Mouse (Mus musculus): ENCODE data around the gene Rps27rt.
"Not testable (repeated sequence)": the region's sequence is repeated elsewhere in the genome, so short reads cannot be mapped to it uniquely, and the experiment has no call there.

Gene Rps27rt

DNA sequence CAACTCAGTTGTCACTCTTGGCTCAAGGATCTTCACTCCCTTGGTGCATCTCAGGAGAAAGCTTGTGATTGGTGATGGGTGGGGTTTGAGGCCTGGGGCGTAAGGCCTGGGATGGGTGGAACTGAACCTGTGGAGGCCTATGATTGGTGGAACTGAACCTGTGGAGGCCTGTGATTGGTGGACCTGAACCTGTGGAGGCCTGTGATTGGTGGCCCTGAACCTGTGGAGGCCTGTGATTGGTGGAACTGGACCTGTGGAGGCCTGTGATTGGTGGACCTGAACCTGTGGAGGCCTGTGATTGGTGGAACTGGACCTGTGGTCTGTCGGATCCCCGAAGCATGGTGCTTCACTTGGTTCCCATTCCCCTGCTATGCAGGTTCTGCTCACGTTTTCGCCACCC, 3.2 kb upstream of the Rps27rt start:
- DNase-seq (ENCODE audit: low spot score in 2 of 2) = no peak

DNA sequence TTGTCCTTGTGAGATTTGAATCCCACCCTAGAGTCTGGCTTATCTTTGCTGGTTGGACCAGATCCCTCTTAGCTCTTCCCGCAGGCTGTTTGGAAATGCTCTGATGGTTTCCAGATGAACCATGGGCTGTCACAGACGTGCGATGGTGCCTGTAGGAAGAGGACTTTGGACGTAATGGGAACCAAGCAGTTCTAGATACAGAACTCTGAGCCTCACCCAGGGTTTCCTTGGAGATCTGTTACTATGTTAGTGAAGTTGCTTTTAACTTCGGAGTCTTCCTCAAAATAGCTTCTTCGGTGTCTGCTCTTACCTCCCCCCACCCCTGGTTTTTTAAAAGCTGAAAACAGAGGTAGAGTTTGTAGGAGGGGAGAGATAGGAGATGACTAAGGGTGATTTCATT, 2.6 kb downstream of the Rps27rt start:
- no peak for DNase-seq (ENCODE audit: low spot score in 2 of 2)

DNA sequence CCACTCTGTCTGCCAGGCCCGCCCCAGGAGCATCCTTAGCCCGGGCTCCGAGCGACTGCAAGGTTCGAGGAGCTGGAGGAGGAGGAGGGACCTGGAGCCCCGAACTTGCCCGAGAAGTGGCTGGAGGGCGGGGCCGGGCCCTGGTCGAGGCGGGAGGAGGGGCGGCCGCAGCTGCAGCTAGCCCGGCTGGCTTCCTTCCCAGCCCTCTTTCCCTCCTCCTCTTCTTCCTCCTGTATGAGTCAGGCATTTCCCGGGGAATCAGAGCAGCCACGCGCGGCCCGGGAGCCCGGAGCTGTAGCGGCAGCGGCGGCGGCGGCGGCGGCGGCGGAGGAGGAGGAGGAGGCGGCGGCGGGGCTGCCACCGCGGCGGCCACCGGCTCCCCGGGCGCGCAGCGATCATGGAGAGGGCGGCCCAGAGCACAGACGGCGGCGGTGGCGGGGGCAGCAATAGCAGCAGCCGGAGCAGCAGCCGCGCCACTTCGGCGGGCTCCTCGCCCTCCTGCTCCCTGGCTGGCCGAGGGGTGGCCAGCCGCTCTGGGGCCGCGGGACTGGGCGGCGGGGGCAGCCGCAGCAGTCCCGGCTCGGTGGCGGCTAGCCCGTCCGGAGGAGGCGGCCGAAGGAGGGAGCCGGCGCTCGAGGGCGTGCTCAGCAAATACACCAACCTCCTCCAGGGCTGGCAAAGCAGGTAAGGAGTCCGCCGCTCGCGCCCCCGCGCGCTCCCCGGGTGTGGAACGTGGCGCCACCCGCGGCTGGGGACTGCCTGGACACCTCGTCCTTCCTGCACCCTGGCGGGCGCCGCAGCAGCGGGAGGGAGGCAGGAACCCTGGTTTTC, 4.0 kb downstream of the Rps27rt start, which contains the start of gene Osbpl10:
Gene Osbpl10 (plus strand): TSS at position 289 of the 831 bp plus-strand sequence.
- DNase-seq (ENCODE audit: low spot score in 2 of 2) = peak in 1 of 2 experiments; percentile 6

DNA sequence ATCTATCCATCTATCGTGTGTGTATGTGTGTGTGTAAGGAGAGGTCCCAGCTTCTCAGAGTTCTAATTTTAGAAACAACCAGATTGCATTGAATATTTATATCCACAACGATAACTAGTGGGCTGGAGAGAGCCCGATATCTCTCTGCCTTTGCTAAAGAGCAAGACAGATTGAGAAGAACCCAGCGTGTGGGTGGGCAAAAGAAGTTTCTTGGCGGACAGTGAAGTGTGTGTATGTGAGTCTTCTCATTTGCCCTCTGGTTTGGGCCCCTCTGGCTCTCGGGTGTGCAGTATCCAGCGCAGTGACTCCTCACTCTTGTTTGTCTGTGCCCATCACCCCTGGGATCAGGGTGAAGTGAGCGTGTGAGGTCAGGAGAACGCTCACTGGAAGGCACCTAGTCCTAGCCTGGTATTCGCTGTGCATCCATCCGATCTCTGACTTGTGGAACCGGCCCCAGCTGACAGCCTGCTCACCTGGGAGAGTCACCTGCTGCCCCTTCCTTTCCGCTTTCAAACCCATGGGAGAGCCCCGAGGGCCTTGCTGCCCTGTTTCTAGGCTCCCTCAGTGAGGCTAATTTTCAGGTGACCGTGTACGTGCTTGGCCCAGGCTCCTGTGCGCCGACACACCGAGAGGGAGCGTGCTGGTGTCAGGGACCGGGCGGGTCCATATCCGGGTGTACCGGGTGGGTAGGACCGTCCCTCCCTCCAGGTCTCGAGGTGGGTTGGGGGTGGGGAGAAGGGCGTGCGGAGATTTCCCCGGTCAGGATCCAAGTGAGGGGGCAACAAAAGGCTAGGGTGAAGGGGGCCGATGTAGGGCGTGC, 4.9 kb downstream of the Rps27rt start:
- DNase-seq (ENCODE audit: low spot score in 2 of 2) = no peak

DNA sequence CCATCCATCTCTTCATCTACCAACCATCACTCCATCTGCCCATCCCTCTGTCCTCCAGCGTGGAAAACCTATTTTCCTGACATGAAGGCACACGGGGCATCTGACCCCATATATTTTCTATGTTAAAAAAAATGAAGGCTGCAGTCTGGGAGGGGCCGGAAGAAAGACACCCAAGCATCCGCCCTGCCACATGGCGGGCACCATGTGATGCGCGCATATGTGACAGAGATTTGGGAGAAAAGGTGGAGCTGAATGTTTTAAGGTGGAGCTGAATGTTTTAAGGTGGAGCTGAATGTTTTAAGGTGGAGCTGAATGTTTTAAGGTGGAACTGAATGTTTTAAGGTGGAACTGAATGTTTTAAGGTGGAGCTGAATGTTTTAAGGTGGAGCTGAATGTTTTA, 16.3 kb downstream of the Rps27rt start:
- not testable (repeated sequence) for DNase-seq (ENCODE audit: low spot score in 2 of 2)

DNA sequence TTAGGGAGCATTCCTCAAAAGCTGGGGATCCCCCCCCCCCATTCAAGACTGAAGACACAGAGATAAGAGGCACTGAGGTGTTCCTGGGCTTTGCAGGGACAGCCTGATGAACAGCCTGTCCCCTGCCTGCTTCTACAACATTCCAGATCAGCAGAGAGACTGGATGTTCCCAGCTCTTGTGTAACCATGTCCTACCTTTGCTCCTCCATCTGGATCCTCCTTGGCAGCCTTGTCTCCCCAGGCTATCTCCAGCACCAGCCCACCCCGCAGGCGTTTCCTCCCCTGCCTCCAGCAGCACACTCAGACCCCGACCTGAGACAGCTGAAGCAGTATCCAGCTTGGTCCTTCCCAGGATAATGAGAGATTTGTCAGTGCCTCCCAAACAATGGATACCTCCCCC, 18.4 kb downstream of the Rps27rt start:
- DNase-seq (ENCODE audit: low spot score in 2 of 2) = no peak

DNA sequence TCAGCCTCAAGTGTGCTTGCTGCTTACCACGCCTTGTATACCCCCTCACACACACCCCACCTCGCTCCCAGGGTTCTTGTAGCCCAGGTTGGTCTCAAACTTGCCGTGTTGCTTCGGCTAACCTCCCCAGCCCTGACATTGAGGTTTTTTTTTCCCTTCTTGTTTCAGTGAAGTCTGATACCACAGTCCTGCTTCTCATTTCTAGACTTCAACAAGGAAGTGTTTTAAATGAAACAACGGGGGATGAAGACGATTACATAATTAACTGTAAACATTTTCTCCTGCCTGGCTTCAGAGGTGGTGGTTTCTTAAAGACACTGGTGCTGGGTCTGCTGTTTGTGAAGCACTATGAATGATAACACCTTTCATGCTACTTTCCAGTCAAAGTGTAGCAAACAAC, 21.7 kb downstream of the Rps27rt start:
- no peak for DNase-seq (ENCODE audit: low spot score in 2 of 2)

DNA sequence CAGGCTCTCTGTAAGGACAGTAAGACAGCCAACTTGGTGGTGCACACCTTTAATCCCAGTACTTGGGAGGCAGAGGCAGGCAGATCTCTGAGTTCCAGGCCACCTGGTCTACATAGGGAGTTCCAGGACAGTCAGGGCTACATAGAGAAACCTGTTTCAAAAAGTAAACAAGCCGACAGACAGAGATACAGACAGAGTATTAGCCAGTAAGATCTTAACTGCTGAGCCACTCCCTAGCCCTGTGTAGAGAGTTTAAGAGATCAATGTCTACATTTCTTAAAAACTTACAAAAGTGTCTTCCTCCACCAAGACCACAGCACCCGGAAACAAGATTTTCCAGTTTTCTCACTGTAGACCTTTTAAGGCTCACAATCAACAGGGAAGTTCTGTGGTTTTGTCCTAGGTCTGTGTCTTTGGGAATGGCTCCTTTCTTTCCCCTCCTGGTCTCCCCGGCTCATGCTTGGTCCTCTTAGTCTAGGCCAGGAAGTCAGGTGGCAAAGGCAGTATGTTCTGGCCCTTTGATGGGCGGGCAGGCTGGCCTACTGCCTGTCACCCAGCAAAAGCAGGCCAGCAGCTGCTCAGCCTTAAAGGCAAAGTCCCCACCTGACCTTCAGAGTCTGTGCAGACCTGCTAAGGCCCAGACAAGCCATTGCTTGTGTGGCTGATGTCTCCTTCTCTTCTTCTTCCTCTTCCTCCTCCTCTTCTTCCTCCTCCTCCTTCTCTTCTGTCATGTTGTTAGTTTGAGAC, 22.3 kb downstream of the Rps27rt start:
- DNase-seq (ENCODE audit: low spot score in 2 of 2) = no peak

DNA sequence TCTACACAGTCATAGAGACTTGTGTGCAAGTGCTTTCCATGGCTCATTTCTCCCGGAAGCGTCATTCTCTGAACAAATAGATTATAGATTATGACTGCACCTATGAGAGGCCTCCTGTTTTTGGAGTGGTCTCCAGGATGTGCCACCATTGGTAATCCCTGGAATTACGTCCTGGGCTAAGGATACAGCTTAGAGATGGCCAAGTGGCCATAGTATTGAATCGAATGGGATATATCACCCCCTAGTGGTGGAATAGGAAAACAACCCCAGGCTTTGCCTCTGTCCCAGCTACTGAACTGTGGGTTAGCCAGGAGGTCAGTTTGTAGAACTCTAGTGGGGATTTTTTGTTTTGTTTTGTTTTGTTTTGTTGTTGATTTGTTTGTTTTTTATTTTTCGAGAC, 25.6 kb downstream of the Rps27rt start:
- no peak for DNase-seq (ENCODE audit: low spot score in 2 of 2)

DNA sequence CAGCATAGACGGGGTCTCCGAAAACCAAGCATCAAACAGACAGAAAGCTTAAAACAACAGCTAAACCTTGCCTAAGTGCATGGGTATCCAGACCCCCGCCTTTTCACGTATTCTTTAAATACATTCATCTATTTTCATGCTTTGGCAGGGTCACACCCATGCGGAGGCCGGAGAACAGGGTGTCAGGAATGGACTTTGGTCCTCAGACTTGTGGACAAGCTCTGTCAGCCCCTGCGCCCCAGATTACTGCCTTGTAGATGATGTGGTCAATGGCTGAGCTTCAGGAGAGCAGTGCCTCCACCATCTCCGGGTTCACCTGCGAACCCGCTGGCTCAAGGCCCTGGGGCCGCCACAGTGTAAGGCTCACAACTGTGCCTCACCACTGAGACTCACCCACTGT, 27.2 kb downstream of the Rps27rt start:
- no peak for DNase-seq (ENCODE audit: low spot score in 2 of 2)

DNA sequence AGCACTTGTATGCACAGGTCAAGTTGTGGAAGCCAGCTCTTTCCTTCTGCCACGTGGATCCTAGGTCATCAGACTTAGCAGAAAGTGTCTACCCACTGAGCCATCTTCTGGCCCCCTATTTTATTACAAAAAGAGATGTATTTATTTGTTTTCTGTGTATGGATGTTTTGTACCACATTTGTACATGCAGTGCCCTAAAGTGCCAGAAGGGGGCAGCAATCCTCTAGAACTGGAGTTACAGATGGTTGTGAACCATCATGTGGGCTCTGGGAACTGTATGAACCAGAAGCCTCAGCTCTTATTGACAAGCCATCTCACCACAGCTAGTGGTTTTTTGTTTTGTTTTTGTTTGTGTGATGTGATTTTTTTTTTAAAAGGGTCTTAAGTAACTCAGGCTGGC, 29.7 kb downstream of the Rps27rt start:
- no peak for DNase-seq (ENCODE audit: low spot score in 2 of 2)

DNA sequence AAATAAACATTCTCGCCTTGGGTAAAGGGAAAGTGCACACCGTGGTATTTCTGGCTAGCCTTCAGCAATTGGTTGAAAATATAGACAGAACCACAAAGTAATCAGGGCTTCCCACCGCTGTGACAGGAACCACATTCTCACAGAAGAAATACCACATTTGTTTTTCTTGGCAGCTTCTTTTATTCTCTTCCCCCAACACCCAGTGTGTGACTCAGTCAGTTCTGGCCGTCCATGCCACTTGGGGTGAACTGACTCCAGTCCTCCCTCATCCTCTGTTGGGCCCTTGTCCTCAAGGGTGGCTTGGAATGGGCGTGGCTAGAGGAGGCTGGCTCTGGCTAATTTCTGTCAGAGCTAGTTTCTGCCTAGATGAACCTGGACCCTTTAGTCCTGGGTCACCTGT, 34.1 kb downstream of the Rps27rt start:
- no peak for DNase-seq (ENCODE audit: low spot score in 2 of 2)

DNA sequence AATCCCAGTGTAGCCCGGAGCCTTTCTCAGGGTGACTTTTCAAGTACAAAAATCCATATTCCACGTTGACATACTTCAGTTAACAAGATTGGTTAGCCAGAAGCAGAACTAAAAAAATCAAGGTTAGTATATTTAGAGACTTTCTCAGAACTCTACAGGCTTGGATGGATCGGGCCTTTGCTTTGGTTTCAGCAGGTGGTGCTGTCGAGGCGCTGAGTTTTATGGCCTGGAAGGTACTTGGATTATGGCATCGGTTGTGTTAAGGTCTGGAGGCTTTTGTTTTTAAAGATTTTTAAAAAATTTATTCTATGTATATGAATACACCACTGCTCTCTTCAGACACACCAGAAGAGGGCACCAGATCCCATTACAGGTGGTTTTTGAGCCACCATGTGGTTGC, 37.0 kb downstream of the Rps27rt start:
- DNase-seq (ENCODE audit: low spot score in 2 of 2) = no peak

DNA sequence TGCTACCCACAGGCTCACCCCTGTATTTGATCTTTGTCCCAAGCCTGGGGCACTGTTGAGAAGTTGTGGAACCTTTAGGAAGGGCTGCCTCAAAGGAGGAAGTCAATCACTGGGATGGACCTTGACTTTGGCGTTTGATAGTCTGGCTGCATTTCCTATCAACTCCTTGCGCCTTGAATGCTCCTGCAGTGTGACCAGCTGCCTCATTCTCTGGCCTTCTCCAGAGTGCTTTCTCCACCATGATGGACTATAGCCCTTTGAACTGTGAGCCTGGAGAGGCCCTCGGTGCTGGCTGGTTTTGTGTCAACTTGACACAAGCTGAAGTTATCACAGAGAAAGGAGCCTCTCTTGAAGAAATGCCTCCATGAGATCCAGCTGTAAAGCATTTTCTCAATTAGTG, 37.9 kb downstream of the Rps27rt start:
- DNase-seq (ENCODE audit: low spot score in 2 of 2) = no peak

DNA sequence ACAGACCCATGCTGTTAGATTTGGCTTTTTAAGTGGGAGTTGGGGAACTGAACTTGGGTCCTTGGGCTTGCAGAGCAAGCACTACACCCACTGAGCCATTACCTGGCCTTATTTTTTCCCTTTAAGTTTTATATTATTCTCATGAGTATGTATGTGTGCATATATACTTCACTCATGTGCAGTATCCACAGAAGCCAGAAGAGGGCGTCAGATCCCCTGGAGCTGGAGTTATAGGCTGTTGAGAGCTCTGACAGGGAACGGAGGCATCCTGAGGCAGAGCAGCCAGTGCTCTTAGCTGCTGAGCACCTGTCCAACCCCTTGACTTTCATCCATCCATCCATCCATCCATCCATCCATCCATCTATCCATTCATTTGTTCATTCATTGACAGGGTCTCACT, 45.9 kb downstream of the Rps27rt start:
- no peak for DNase-seq (ENCODE audit: low spot score in 2 of 2)

DNA sequence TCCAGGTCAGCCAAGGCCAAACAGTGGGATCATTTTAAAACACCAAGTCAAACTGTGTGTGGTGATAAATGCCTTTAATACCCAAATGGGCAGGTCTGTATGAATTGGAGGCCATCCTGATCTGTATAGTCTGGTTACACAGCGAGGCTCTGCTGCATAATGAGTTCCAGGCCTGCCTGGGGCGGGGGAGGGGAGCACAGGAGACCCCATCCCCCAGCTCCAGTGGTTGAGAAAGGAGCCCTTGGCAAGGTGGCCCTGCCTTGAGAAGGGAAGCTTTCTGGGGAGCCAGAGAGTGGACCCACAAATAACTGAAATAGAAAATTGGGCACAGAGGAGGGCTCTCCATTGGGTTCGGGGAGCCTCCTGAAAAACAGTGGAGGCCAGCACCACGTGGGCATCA, 47.2 kb downstream of the Rps27rt start:
- no peak for DNase-seq (ENCODE audit: low spot score in 2 of 2)

DNA sequence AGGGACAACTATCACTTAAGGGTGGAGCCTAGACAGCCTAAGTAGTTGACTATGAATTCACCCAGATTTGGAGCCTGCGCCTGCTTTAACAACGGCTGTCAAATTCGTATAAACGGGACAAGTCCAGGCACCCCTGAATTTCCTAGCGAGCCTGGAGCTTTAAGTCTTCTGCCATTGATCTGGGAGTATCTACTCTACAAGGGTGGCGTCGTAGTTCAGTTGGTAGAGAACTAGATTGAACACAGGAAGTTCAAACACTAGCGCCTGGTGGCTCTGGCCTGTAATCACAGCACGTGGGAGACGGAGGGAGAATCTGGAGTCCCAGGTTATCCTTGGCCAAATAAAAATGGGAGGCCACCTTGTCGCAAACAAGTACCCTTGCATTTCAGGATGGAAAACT, 48.3 kb downstream of the Rps27rt start:
- DNase-seq (ENCODE audit: low spot score in 2 of 2) = peak in 1 of 2 experiments; percentile 7

DNA sequence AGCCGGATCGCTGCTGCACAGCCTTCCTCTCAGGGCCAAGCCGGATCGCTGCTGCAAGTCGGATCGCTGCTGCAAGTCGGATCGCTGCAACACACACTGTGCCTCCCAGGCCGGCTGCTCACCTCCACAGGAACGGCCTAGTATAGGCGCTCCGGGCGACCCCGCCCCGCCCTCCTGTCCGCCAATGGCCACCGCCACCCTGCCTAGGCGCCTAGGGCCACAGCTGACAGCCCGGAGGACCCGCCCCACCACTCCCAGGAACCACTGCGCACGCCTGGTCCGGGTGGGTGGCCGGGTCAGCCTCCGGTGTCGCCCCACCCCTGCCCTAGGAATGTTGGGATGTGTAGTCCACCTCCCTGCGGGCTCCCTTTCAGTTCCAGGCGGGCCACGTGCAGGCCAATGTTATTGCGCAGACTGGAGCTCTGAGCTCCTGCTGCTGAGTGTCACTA, 48.8 kb downstream of the Rps27rt start, which contains the start of gene Gpd1l:
Gene Gpd1l (minus strand): TSS at position 265 of the 449 bp plus-strand sequence.
- peak; percentile 82 to 86 for DNase-seq (ENCODE audit: low spot score in 2 of 2)

DNA sequence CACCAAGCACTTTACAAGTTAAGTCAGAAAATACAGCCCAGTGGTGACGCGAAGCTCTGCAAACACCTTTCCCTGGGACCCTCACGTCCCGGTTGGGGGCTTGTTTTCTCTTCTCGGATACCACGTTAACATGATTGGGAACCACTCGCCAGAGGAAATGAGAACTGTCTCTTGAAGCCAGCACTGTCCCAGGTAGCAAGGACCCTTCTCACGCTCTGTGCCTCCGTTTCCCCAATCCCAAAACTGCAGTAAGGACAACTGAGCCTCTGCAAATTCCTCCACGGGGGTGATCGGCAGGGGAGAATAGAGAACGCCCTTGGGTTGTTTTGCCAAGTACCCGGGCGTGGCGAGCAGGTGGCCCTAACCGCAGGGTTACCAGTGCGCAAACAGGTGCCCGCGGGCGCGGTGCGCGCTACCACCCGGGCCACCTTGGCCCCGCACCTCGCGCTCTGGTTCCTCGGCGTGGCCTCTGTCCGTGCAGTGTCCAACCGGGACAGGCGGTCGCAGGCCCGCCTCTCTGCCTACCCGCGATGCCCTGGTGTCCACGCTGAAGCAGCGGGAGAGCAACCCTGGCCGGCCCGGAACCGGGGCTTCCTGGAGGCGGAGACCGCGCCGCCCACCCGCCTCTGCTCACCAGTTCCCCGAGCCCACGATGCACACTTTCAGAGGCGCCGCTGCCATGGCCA, 49.4 kb downstream of the Rps27rt start:
- DNase-seq (ENCODE audit: low spot score in 2 of 2) = peak in 1 of 2 experiments; percentile 5

DNA sequence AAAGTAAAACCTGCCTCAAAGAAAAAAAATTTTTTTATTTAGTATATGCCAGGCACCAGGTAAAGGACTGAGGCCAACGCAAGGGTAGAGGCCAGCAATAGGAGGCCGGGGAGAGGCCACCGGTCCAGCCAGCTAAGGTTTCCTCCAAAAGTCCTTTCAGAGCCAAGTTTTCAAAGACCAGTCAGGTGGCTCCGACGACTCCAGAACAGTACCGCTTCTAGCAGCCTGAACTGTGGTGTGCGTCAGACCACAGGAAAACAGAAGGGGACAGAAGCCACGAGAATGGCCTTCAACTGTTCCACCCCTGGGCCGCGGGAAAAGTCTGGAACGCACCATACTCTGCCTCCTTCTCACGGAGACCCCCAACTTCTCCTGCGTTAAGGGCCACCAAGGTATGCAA, 49.9 kb downstream of the Rps27rt start:
- DNase-seq (ENCODE audit: low spot score in 2 of 2) = peak in 1 of 2 experiments; percentile 3

Data from spleen, postnatal 14 days (tissue).